Mouse (Mus musculus): Measurements from ENCODE around the gene Gsdma3. TPM values are rescaled to one million over a fixed set of nuclear protein-coding genes. Genes with fewer than 3 reads are reported as not detected.

The Gsdma3 gene
- polyA plus RNA-seq (2017; shearing (Covaris generic)): not detected

DNA sequence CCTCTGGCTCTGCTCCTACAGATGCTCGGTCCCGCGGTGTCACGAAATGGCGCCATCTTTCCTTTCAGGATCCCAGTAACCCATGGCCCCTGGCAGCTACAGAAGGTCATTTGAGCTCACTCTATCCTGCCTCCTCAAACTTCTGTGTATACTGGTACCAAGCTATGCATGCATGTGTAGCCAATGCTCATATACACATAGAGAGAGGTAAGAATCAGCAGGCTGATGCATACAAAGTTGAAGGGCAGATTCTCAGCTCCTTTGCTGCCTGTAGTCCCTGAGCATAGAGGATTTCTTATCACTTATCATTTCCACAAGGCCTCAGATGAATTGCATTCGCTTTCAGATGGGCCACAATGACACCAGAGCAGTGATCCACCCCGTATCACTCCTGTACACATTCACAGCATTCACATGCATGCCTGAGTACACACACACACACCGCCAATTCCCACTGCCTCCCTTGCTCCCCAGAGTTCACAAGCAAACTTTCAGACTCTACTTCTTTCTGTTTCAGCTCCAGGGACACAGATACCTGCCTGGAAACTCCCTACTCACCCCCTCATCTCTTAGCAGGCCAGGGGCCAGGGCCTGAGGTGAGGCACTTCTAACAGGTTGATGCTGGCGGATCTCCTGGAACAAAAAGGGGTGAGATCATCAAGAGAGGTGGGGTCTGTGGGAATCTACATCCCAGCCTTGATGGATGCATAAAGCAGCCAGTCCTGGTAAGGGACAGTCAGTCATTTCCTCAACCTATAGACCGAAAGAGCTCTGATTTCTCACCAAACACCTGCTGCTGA lies at the start of gene Gsdma3, which contains the start of gene Gm12355:
TSS of gene Gsdma3 (plus strand) at position 750 of the 800 bp plus-strand sequence.
TSS of gene Gm12355 (minus strand) at position 51 of the 800 bp plus-strand sequence.

DNA sequence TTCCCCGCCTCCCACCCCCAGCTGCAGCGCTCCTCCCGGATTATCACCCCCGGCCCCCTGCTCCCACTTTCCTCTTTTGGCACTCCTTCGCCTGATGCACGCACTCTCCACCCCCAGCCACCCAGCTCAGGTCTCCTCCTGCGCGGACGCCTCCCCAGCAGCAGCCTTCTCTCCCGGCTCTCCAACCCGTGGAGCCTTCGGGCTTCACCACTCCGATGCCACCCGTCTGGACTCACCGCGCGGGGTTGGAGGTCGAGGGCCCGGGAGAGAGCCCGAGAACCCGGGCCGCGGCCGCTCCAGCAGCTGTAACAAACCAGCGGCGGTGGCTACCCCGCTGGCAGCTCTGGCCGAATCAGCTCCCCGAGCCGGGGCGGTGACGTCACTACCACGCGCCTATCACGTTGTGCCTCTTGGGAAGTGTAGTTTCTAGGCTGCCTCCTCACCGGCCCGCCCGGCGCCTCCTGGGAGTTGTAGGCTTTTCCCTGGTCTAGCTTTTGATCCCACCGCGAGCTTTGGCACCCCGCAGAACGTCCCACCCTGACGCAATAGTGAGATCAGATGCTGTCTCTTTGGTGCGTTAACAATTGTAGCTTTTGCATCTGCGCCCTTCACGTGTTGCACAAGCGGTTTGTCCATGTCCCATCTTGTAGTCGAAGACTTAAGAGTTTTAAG lies 39.1 kb upstream of the Gsdma3 start, which contains the start of gene Ormdl3:
TSS of gene Ormdl3 (minus strand) at position 477 of the 672 bp plus-strand sequence.

DNA sequence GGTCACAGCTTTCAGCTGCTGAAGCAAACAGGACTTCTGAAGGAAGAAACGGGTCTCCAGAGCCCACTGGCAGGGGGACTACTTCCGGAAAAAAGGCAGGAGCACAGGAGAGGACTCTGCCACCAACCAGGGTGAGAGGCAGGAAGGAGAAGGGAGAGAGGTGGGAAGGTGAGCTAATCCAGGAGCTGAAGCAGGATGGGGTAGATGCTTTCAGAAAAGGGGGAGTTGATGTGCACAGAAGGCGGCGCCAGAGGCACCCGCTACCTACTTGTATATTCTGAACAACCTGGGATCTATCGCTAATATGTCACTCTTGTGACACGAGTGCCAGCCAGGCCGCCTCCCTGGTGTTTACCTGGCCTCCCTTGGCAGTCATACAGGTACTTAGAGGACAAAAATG lies 28.2 kb upstream of the Gsdma3 start, which contains the start of gene Lrrc3c:
TSS of gene Lrrc3c (plus strand) at position 301 of the 400 bp plus-strand sequence.

DNA sequence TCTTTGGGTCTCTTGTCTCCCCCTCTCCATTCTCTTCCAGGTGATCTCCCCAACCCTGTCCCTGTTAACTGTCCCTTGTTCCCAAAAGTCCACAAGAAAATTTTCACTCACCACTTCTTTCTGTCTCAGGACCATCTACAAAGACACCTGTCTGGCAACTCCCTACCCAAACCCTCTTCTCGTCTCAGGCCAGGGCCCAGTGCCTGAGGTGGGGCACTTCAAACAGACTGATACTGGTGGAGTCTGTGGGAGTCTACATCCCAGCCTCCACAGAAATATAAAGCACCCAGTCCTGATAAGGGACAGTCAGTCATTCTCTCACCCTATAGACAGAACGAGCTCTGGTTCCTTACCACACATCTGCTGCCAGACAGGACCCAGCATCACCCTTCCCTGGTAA lies 20.3 kb downstream of the Gsdma3 start, which contains the start of gene Gsdma2:
TSS of gene Gsdma2 (plus strand) at position 301 of the 400 bp plus-strand sequence.

DNA sequence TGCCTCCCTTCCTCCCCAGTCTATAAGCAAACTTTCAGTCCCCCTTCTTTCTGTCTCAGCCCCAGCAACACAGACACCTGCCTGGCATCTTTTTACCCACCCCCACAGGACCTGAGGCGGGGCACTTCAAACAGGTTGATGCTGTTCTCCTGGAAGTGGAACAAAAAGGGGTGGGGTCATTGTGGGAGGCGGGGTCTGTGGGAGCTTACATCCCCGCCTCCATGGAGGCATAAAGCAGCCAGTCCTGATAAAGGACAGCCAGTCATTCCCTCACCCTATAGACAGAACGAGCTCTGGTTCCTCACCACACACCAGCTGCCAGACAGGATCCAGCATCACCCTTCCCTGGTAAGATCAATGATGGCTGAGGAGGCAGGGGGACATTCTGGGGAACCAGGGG lies 37.9 kb downstream of the Gsdma3 start, which contains the start of gene Gsdma:
TSS of gene Gsdma (plus strand) at position 261 of the 400 bp plus-strand sequence.

DNA sequence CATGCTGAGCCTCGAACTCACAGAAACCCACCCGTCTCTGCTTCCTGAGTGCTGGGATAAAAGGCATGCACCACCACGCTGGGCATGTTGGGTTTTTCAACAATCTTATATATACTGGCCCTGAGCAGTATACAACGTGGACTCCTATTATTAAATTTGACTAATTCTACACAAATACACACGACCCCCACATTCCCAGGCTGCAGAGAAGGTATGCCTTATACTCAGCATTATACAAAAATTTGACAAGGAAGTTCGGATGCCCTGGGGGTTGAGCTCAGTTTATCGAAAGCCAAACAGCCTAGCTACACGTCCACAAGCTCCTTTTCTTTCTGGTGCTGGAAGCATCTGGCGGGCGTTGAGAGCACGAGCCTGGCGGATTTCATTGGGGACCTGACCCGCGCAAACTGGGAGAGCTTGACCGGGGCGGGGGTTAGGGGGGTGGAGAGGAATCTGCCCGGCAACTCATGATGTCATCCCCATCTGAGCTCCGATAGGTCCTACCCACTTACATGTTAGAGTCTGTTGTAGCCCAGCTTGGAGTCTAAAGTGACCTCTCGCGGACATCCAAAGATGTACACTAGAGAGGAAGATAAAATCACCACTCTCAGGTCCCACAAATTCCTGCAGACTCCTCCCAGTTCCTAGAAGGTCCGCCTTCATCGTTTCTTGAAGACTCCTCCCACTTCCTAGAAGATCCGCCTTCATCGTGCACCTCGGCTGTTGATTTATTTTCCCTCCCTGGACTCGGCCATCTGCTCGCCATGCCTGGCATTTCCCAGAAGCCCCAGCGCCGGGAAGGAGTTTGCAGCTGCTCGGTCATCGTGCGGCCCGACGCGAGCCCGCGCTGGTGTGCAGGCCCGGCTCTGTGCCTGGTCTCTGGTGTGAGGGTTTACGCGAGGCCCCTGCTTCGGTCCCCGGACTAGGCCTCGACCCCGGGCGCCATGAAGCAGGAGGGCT lies 55.9 kb downstream of the Gsdma3 start, which contains the start of gene Psmd3:
TSS of gene Psmd3 (plus strand) at position 769 of the 960 bp plus-strand sequence.

Other genes with a start within 250 kb of the Gsdma3 start
- gene Tcap, start 242.5 kb upstream of the Gsdma3 start, polyA plus RNA-seq (2017; shearing (Covaris generic)): not detected
- not detected for gene Pnmt, start 239.9 kb upstream of the Gsdma3 start, polyA plus RNA-seq (2017; shearing (Covaris generic))
- gene Pgap3, start 225.9 kb upstream of the Gsdma3 start, polyA plus RNA-seq (2017; shearing (Covaris generic)): 7.3 TPM
- gene Erbb2, start 213.9 kb upstream of the Gsdma3 start, polyA plus RNA-seq (2017; shearing (Covaris generic)): 0.29 TPM
- gene Mien1, start 187.4 kb upstream of the Gsdma3 start, polyA plus RNA-seq (2017; shearing (Covaris generic)): 82.8 TPM
- gene Grb7, start 180.0 kb upstream of the Gsdma3 start, polyA plus RNA-seq (2017; shearing (Covaris generic)): 4.1 TPM
- gene Ikzf3, start 80.3 kb upstream of the Gsdma3 start, polyA plus RNA-seq (2017; shearing (Covaris generic)): 48.5 TPM
- 1.5 TPM for gene Zpbp2, start 75.3 kb upstream of the Gsdma3 start, polyA plus RNA-seq (2017; shearing (Covaris generic))
- gene Ormdl3, start 39.0 kb upstream of the Gsdma3 start, polyA plus RNA-seq (2017; shearing (Covaris generic)): 44.0 TPM
- gene Lrrc3c, start 28.1 kb upstream of the Gsdma3 start, polyA plus RNA-seq (2017; shearing (Covaris generic)): not detected
- 1.8 TPM for gene Gm12355, start 699 bp upstream of the Gsdma3 start, polyA plus RNA-seq (2017; shearing (Covaris generic))
- not detected for gene Gsdma2, start 20.4 kb downstream of the Gsdma3 start, polyA plus RNA-seq (2017; shearing (Covaris generic))
- not detected for gene Gsdma, start 38.0 kb downstream of the Gsdma3 start, polyA plus RNA-seq (2017; shearing (Covaris generic))
- gene Psmd3, start 56.2 kb downstream of the Gsdma3 start, polyA plus RNA-seq (2017; shearing (Covaris generic)): 125 TPM
- not detected for gene Csf3, start 74.9 kb downstream of the Gsdma3 start, polyA plus RNA-seq (2017; shearing (Covaris generic))
- gene Med24, start 103.1 kb downstream of the Gsdma3 start, polyA plus RNA-seq (2017; shearing (Covaris generic)): 45.6 TPM
- gene Thra, start 114.3 kb downstream of the Gsdma3 start, polyA plus RNA-seq (2017; shearing (Covaris generic)): 8.2 TPM
- 3.0 TPM for gene Nr1d1, start 149.0 kb downstream of the Gsdma3 start, polyA plus RNA-seq (2017; shearing (Covaris generic))
- gene Msl1, start 169.2 kb downstream of the Gsdma3 start, polyA plus RNA-seq (2017; shearing (Covaris generic)): 26.7 TPM
- 124 TPM for gene Casc3, start 178.5 kb downstream of the Gsdma3 start, polyA plus RNA-seq (2017; shearing (Covaris generic))
- not detected for gene Rapgefl1, start 210.4 kb downstream of the Gsdma3 start, polyA plus RNA-seq (2017; shearing (Covaris generic))
- gene Wipf2, start 237.3 kb downstream of the Gsdma3 start, polyA plus RNA-seq (2017; shearing (Covaris generic)): 4.3 TPM